Mouse (Mus musculus) hindbrain, embryonic 16.5 days (tissue): ENCODE results near the gene Tef. TPM values are rescaled to one million over a fixed set of nuclear protein-coding genes. Genes with fewer than 3 reads are reported as not detected.

ENCODE experiments used
- ATAC-seq: fragments of 200-750 bp; cut with Nextera tagmentation; 2 replicates; pipeline ENCODE4 v1.8.0; 2017; ENCODE audit warnings: moderate TSS enrichment, moderate library complexity
- H3K27ac ChIP-seq: fragments of 300-500 bp; sonication (generic); 2 replicates; pipeline ENCODE4 v1.5.1; 2014; ENCODE audit warnings: low read depth, mild to moderate bottlenecking, control low read depth, low read length, moderate library complexity
- H3K27me3 ChIP-seq: fragments of 300-500 bp; sonication (generic); replicated peaks from 2 replicates; pipeline ENCODE4 v1.6.1; 2014; ENCODE audit warnings: low read length; ENCODE audit not compliant: control insufficient read depth, insufficient read depth
- H3K36me3 ChIP-seq: fragments of 300-500 bp; sonication (generic); 2 replicates; pipeline ENCODE4 v1.6.1; 2014; ENCODE audit warnings: mild to moderate bottlenecking, low read length, moderate library complexity, mixed read lengths; ENCODE audit not compliant: control insufficient read depth, insufficient read depth
- H3K4me1 ChIP-seq: fragments of 300-500 bp; sonication (generic); 2 replicates; pipeline ENCODE4 v1.6.1; 2014; ENCODE audit warnings: low read depth, low read length; ENCODE audit not compliant: control insufficient read depth, insufficient read depth
- H3K4me2 ChIP-seq: fragments of 300-500 bp; sonication (generic); 2 replicates; pipeline ENCODE4 v1.6.1; 2014; ENCODE audit warnings: mild to moderate bottlenecking, low read length, control low read depth, moderate library complexity
- H3K4me3 ChIP-seq: fragments of 300-500 bp; sonication (generic); 2 replicates; pipeline ENCODE4 v1.5.1; 2014; ENCODE audit warnings: mild to moderate bottlenecking, low read length, control low read depth, moderate library complexity
- H3K9ac ChIP-seq: fragments of 300-500 bp; sonication (generic); 2 replicates; pipeline ENCODE4 v1.6.1; 2014; ENCODE audit warnings: low read depth, mild to moderate bottlenecking, control low read depth, low read length, moderate library complexity
- H3K9me3 ChIP-seq: fragments of 300-500 bp; sonication (generic); 2 replicates; pipeline ENCODE4 v1.6.1; 2014; ENCODE audit warnings: mild to moderate bottlenecking, low read length, moderate library complexity; ENCODE audit not compliant: control insufficient read depth
- WGBS: fragments of 180-500 bp; shearing (Covaris S2); extraction: QIAGEN DNeasy Blood & Tissue Kit; methylation state at CpG from one replicate; pipeline ENCODE4 v1.1.7; 2014; 5-methylcytosine and 5-hydroxymethylcytosine counted together
- polyA plus RNA-seq: library from polyadenylated mRNA; unstranded; fragments of >200 nt; fragmentation: Nextera tagmentation; extraction: Ambion mirVana; gene quantifications from 2 replicates; pipeline ENCODE4 v1.2.1, GENCODE M21; 2015

Gene Tef
- polyA plus RNA-seq, 1 experiment from 2014 or later: 23.1 TPM

DNA sequence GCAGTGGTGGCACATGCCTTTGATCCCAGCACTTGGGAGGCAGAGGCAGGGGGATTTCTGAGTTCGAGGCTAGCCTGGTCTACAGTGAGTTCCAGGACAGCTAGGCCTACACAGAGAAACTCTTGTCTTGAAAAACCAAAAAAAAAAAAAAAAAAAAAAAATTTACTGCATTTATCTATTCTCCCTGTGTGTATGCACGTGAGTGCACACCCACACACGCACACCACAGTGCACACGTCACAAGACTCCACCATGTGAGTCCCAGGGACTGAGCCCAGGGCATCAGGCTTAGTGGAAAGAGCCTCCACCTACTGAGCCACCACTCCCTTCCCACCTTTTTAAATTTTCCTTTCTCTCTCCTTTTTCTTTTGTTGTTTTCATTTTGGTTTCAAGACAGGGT lies 28.3 kb downstream of the Tef start:
- 92% methylated on average over 4 of the region's 4 CpGs for WGBS
- no peaks in the 10 kb centered on the region for H3K27me3 ChIP-seq
- ATAC-seq: no peak

DNA sequence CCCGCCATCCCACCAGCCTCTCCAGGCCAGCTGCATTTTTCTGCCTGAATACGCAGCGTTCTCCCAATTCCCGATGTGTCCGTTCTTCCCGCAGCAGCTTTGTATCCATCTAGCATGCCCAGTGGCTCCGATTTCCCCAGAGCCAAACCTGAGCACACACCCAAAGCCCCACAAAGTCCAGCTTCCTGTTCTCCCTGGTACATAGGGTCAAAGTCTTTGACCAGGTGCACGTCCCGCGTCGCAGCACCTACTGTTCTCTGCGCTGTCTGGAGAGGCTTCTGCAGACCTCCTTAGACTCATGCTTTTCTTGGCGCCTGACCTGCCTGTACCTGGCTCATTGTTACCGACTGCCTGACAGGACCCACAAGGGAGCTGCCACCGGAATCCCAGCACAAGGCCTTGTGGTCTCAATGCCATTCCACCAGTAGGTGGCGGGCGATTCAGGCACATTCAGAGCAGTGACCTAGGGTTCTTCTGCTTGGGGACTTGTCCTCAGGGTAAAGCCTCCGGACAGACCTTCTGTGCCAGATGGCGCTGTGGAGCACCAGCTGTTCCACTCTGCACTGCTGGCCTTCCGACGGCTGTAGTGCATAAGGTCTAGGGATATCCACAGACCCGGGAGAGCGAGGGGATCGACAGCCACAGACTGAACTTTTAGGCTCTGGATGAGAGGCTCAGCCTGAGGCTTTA lies 29.1 kb downstream of the Tef start:
- Histone ChIP-seq H3K9ac (peak overlapping the region; percentile 11), H3K27ac (no peak overlapping the region; the same call in 1 of the 2 replicates), H3K27me3 (no peaks in the 10 kb centered on the region), H3K4me2 (no peak overlapping the region; the same call in 1 of the 2 replicates), H3K4me1 (peaks cover 8% of the 10 kb centered on the region), H3K9me3 (no peaks in the 10 kb centered on the region), H3K4me3 (no peak overlapping the region), H3K36me3 (peaks cover 3% of the 10 kb centered on the region; the same call in 1 of the 2 replicates)
- 14% methylated on average over 24 of the region's 24 CpGs for WGBS
- peak; percentile 94 for ATAC-seq

More for the DNA sequence above, 28.3 kb downstream of the Tef start:
- H3K4me3 ChIP-seq: no peak overlapping the region
- H3K27ac ChIP-seq: no peak overlapping the region
- H3K9ac ChIP-seq: no peak overlapping the region
- peaks cover 11% of the 10 kb centered on the region for H3K36me3 ChIP-seq
- H3K4me2 ChIP-seq: no peak overlapping the region
- H3K4me1 ChIP-seq: peaks cover 3% of the 10 kb centered on the region
- no peaks in the 10 kb centered on the region for H3K9me3 ChIP-seq

DNA sequence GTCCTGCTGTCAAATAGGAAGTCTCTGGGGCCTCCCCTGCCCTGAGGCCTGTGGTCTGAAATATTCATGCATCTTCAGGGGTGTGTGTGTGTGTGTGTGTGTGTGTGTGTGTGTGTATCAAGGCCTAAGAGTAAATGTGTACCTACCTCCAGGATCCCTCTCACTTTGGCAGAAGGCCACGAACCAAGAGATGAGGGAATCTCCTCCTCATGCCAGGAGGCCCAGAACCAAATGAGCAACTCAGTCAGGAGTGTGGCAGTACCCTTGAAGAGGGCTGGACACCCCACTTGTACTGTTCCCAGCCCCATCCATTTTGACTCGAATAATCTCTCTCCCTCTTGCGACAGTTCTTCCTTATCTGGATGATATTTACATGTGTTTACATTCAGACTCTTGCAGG lies 30.0 kb downstream of the Tef start:
- Histone ChIP-seq H3K4me2 (no peak overlapping the region), H3K36me3 (0 out of 2 replicates have a peak, but pooled peaks cover 2% of the 10 kb centered on the region), H3K4me3 (no peak overlapping the region), H3K9ac (no peak overlapping the region), H3K9me3 (no peaks in the 10 kb centered on the region), H3K27ac (no peak overlapping the region), H3K27me3 (peaks cover 2% of the 10 kb centered on the region; the same call in 1 of the 2 replicates), H3K4me1 (peaks cover 12% of the 10 kb centered on the region)
- 91% methylated on average over 3 of the region's 3 CpGs for WGBS
- no peak for ATAC-seq

DNA sequence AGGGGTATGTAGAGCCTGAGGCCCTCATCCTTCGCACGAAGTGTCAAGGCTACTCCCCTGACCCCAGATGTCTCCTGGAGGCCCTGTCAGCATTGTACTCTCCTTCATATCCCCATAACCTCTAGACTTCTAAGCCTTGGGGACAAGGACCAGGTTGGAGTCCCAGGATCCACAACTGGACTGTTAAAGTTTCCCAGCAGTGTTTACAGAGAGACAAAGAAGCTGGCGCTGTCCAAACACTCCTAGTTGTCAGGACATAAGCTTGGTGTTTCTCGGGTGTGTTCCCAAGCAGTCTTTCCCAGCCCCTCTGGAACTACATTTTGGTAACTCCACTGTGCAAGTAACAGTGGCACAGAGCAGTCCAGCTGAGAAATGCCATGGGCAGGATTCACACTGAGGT lies 31.3 kb downstream of the Tef start:
- H3K27ac ChIP-seq: no peak overlapping the region
- no peaks in the 10 kb centered on the region for H3K9me3 ChIP-seq
- no peak overlapping the region for H3K4me2 ChIP-seq
- ATAC-seq: no peak
- no peaks in the 10 kb centered on the region for H3K36me3 ChIP-seq
- H3K4me1 ChIP-seq: peaks cover 12% of the 10 kb centered on the region
- H3K9ac ChIP-seq: no peak overlapping the region
- H3K4me3 ChIP-seq: no peak overlapping the region
- WGBS: 82% methylated on average over 4 of the region's 4 CpGs
- peaks cover 2% of the 10 kb centered on the region; the same call in 1 of the 2 replicates for H3K27me3 ChIP-seq

DNA sequence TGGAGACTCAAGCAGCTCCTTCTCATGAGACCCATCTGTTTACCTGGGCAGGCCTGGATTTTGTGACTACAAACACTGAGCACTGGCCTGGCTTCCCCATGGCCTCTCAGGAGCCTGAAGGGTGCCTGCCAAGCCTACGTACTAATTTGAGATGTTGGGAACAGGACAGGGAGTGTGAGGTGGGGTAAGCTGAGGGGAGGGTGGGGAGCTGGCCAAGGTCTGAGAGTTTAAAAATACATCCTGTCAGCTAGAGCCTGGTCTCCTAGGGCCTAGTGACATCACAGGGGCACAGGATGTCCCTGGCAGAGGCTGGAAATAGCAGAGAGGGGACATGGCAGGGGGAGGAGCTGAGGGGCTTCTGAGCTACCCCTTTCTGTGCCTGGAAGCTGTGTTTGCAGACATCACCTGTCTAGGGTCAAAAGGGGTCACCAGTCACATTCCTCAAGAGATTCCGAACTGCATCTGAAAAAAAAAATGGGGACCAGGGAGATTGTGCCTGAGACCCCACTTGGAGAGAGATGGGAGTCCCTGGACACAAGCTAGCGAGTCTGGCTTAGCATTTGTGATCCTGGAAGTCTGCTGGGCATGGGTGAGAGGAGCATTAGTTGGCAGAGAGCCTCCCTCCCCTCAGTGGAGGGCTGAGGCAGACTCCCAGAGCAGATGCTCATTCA lies 32.1 kb downstream of the Tef start:
- H3K4me2 ChIP-seq: no peak overlapping the region
- H3K9ac ChIP-seq: no peak overlapping the region; the same call in 1 of the 2 replicates
- H3K27me3 ChIP-seq: peaks cover 2% of the 10 kb centered on the region; the same call in 1 of the 2 replicates

DNA sequence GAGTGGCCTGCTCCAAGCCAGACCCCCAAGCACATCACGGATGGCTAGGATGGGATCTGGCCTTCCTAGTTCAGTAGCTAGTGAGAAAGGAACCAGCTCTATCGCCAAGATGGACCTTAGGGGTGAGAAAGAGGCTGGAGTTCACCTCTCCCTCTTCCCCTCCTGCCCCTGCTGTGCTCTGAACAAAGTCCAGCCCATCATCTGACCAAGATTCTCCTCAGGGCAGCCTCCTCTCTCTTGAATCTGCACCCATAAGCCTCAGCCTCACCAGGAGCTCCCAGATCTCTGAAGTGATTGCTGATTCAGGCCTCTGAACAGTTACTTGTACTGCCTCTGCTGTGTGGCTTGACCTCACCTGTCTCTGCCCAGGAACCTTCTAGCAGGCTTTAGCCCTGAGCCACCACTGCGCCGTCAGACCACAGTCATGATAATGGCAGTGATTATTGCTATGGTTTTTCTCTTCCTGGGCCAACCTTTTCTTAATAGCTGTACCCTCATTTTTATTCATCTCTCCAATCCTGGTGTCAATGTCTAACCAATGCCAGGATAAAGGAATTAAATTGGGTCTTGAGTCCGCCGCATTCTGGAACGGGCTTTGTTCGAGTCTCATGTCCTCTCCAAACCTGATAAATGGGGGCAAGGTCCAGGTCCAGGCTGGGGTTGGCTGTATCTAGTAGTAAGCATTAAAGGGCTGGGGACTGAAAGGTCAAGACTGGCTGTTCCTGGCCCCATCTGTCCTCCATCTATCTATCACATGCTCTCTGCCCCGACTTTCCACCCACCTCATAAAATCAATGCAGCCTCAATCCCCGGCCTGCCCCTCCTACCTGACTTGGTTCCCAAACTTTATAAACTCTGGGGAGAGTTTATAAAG lies 33.0 kb downstream of the Tef start:
- WGBS: 70% methylated on average over 10 of the region's 10 CpGs
- no peaks in the 10 kb centered on the region for H3K9me3 ChIP-seq
- H3K36me3 ChIP-seq: no peaks in the 10 kb centered on the region
- H3K4me3 ChIP-seq: no peak overlapping the region
- ATAC-seq: no peak
- H3K4me2 ChIP-seq: no peak overlapping the region
- H3K27ac ChIP-seq: no peak overlapping the region
- H3K27me3 ChIP-seq: peaks cover 2% of the 10 kb centered on the region; the same call in 1 of the 2 replicates
- no peak overlapping the region for H3K9ac ChIP-seq
- peaks cover 17% of the 10 kb centered on the region for H3K4me1 ChIP-seq

More for the DNA sequence above, 32.1 kb downstream of the Tef start:
- 45% methylated on average over 3 of the region's 3 CpGs for WGBS
- peaks cover 12% of the 10 kb centered on the region for H3K4me1 ChIP-seq
- H3K27ac ChIP-seq: no peak overlapping the region
- ATAC-seq: no peak
- H3K4me3 ChIP-seq: no peak overlapping the region
- H3K36me3 ChIP-seq: no peaks in the 10 kb centered on the region
- no peaks in the 10 kb centered on the region for H3K9me3 ChIP-seq

DNA sequence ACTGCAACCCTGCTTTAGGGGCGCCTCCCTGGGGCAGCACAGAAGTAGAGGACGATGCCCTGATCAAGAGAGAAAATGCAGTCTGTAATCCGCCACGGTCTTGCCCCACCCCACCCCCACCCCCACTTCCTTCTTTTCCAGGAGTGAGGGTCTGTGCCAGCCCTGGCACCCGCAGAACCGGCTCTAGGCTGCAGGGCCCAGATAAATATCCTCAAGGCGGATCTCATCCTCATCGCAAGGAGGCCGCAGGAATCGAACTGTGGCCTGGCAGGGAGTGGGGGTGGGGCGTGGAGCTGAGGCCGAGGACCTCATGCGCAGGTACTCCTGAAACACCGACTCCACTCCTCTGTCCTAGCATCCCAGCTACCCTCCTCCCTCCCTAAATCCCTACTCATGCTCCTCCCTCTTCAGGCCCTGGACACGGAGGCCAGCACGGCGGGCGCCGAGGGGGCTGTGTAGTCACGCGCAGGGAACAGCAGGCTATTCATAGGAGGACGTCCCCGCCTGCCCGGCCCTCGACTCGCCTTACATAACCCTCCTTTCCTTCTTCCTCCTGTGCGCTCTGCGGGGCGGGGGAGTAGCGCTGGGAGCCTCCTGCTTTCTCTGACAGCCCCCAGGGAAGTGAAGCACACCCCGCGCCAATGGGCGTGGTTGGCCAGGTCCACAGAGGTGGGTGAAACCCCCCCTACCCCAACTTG lies 34.1 kb downstream of the Tef start:
- Histone ChIP-seq H3K27ac (no peak overlapping the region), H3K4me1 (peaks cover 16% of the 10 kb centered on the region), H3K9me3 (no peaks in the 10 kb centered on the region), H3K4me3 (peak overlapping the region; percentile 20), H3K36me3 (no peaks in the 10 kb centered on the region), H3K4me2 (peak overlapping the region; percentile 51), H3K27me3 (peaks cover 2% of the 10 kb centered on the region; the same call in 1 of the 2 replicates), H3K9ac (peak overlapping the region; percentile 42)
- peak; percentile 67 for ATAC-seq
- WGBS: 4% methylated on average over 30 of the region's 33 CpGs

DNA sequence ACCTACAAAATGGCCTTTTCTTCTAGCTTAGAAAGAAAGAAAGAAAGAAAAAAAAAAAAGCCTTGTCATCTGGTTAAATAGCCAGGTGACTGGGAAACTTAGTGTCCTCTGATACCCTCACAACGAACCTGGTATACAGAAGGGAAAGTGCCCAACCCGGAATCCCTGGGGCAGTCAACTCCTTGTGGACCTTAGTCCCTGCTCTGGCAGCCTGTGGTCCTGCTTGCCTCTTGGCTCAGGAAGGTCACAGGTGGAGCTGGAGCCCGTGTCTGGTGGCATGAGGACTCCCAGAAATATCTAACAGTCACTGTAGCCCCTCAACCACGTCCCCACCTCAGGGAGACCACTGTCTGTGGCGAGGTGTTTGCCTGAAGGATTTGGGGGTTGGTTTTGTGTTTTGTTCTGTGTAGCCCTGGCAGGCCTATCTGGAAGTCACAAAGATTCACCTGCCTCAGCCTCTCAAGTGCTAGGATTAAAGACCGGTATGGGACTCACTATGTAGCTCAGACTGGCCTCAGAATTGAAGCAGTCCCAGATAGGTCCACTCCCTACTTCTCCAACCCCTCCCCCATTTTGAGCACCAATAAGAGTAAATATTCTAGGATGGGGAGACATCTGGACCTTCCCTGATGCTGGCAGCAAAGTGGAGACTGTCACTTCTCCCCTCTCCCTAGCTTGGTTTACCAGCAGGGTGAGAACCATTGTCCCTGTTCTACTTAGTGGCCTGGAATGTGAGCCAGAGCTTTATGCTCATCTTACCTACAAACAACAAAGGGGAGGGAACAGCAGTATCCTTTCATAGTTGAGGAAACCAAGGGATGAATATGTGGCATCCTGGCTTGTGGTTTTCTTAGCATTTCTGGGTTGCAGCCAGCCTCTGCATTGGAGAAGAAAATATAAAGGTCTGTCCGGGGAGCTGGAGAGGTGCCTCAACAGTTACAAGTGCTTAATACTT lies 35.0 kb downstream of the Tef start:
- Histone ChIP-seq H3K27ac (no peak overlapping the region), H3K36me3 (no peaks in the 10 kb centered on the region), H3K9ac (no peak overlapping the region), H3K4me1 (peaks cover 14% of the 10 kb centered on the region), H3K4me3 (no peak overlapping the region), H3K9me3 (no peaks in the 10 kb centered on the region), H3K27me3 (peaks cover 2% of the 10 kb centered on the region; the same call in 1 of the 2 replicates), H3K4me2 (no peak overlapping the region)
- ATAC-seq: no peak
- 70% methylated on average over 7 of the region's 7 CpGs for WGBS
